Mouse (Mus musculus) midbrain, embryonic 14.5 days (tissue): ENCODE measurements around the gene Lemd1. TPM values are rescaled to one million over a fixed set of nuclear protein-coding genes. Genes with fewer than 3 reads are reported as not detected.

Experiments
- ATAC-seq: fragments of 200-750 bp; cut with Nextera tagmentation; 2 replicates; pipeline ENCODE4 v1.8.0; 2017; ENCODE audit warnings: moderate number of reproducible peaks, moderate library complexity; ENCODE audit not compliant: low FRiP score, low TSS enrichment
- DNase-seq: peaks from one replicate; pipeline ENCODE4 v3.0.0-alpha.2; 2015
- H3K27ac ChIP-seq: fragments of 300-500 bp; sonication (generic); replicated peaks from 2 replicates; pipeline ENCODE4 v1.5.1; 2014; ENCODE audit warnings: mild to moderate bottlenecking, low read depth, low read length, moderate library complexity
- H3K27me3 ChIP-seq: fragments of 300-500 bp; sonication (generic); 2 replicates; pipeline ENCODE4 v1.6.1; 2014; ENCODE audit warnings: low read length, control low read depth, mixed read lengths; ENCODE audit not compliant: control insufficient read depth, insufficient read depth
- H3K36me3 ChIP-seq: fragments of 300-500 bp; sonication (generic); 2 replicates; pipeline ENCODE4 v1.6.1; 2014; ENCODE audit warnings: low read length, control low read depth; ENCODE audit not compliant: control insufficient read depth, insufficient read depth
- H3K4me1 ChIP-seq: fragments of 300-500 bp; sonication (generic); 2 replicates; pipeline ENCODE4 v1.6.1; 2014; ENCODE audit warnings: mild to moderate bottlenecking, antibody characterized with exemption, low read length, control low read depth; ENCODE audit not compliant: control insufficient read depth, insufficient read depth
- H3K4me2 ChIP-seq: fragments of 300-500 bp; sonication (generic); 2 replicates; pipeline ENCODE4 v1.6.1; 2014; ENCODE audit warnings: mild to moderate bottlenecking, low read length, moderate library complexity
- H3K4me3 ChIP-seq: fragments of 300-500 bp; sonication (generic); replicated peaks from 2 replicates; pipeline ENCODE4 v1.5.1; 2014; ENCODE audit warnings: low read depth, low read length
- H3K9ac ChIP-seq: fragments of 300-500 bp; sonication (generic); replicated peaks from 2 replicates; pipeline ENCODE4 v1.6.1; 2014; ENCODE audit warnings: mild to moderate bottlenecking, low read length, moderate library complexity
- H3K9me3 ChIP-seq: fragments of 300-500 bp; sonication (generic); 2 replicates; pipeline ENCODE4 v1.6.1; 2016; ENCODE audit warnings: low read length, control low read depth, mixed read lengths; ENCODE audit not compliant: control insufficient read depth
- WGBS: fragments of 180-500 bp; shearing (Covaris S2); extraction: QIAGEN DNeasy Blood & Tissue Kit; methylation state at CpG from one replicate; pipeline ENCODE4 v1.1.7; 2014; 5-methylcytosine and 5-hydroxymethylcytosine counted together
- polyA plus RNA-seq: library from polyadenylated mRNA; unstranded; fragments of >200 nt; fragmentation: Nextera tagmentation; extraction: Ambion mirVana; gene quantifications from 2 replicates; pipeline ENCODE4 v1.2.1, GENCODE M21; 2014

Gene Lemd1
- polyA plus RNA-seq, 1 experiment from 2014 or later, result 23.2 TPM

DNA sequence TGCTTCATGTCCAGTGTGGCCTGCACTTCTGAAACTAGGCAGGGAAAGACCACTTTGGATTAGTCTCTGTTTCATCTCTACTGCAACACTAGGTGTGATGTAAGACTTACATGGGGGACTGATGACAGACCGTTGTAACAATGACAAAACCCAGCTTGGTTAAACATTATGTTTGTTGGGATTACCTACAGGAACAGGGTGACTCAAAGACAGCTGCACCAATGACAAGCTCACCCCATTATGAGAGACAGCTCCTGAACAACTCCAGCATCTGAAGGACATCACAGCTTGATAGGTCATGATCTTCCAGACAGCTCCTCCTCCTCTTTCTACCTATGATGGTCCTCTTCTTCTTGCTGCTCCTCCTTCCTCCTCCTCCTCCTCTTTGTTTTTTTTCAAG lies 69.1 kb downstream of the Lemd1 start:
- H3K36me3 ChIP-seq, result peaks cover 13% of the 10 kb centered on the region; the same call in 1 of the 2 replicates
- ATAC-seq, result no peak

DNA sequence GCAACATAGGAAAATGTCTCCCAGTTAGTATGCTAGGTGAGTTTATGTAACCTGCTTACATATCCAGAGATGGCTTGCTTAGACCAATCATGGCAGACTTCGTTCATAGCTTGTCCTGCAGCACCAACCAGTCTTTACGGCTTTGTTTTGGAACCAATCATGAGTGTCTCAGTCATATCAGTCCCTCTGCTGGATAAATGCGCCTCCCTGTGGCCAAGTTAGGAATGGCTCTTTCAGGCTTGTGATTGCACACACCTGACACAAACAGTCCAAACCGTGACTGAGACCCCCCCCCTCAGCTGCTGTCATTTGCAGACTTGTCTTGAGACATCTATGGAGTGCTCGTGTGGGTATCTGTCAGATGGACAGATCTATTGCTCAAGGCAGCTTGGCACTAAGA lies 69.8 kb downstream of the Lemd1 start:
- Histone ChIP-seq H3K27me3 (no peaks in the 10 kb centered on the region), H3K27ac (no peak overlapping the region), H3K4me2 (no peak overlapping the region), H3K9me3 (no peaks in the 10 kb centered on the region), H3K4me1 (no peaks in the 10 kb centered on the region), H3K36me3 (peaks cover 13% of the 10 kb centered on the region; the same call in 1 of the 2 replicates), H3K4me3 (no peak overlapping the region), H3K9ac (no peak overlapping the region)
- ATAC-seq (no peak), DNase-seq (no peak)
- WGBS, result 73% methylated on average over 5 of the region's 5 CpGs

More for the DNA sequence above, 69.1 kb downstream of the Lemd1 start:
- Histone ChIP-seq H3K4me2 (no peak overlapping the region), H3K27ac (no peak overlapping the region), H3K4me1 (no peaks in the 10 kb centered on the region), H3K9me3 (no peaks in the 10 kb centered on the region), H3K9ac (no peak overlapping the region), H3K27me3 (no peaks in the 10 kb centered on the region), H3K4me3 (no peak overlapping the region)
- 95% methylated on average over 1 of the region's 1 CpGs for WGBS
- DNase-seq, result no peak

DNA sequence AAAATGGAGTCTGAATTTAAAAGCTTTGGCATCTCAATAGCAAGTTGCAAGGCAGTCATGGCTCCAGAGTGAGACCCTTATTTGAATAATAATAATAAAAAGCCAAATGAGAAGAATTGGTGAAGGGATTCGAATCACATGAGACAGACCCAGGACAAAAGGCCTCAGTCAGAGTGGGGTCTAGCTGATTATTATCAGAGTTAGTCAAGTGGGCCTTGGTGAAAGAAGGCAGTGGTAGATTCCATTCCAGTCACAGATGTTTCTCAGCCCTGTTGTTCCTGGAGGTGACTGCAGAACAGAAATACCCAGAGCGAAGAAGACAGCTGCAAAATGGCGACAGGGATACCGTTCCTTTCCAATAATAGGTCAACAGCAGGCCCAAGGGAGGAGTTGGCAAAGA lies 72.4 kb downstream of the Lemd1 start:
- no peak for ATAC-seq
- 77% methylated on average over 4 of the region's 4 CpGs for WGBS

DNA sequence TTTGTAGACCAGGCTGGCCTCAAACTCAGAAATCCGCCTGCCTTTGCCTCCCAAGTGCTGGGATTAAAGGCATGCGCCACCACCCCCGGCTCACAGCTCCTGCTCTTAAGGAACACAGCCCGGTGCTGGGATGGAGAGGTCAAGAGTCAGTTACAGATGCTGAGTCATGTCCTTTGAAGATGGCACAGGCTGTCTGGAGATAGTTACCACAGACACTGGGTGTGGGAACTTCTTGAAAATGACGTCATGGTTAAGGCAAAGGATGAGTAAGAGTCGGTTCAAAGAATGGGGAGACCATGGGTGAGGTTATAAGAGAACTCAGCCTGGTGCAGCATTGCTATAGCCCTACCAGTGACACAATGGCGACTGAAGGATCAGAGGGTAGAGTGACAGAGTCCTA lies 73.3 kb downstream of the Lemd1 start:
- no peak overlapping the region for H3K4me2 ChIP-seq
- H3K27me3 ChIP-seq, result no peaks in the 10 kb centered on the region
- ATAC-seq (no peak), DNase-seq (no peak)
- H3K36me3 ChIP-seq, result no peaks in the 10 kb centered on the region
- WGBS, result 75% methylated on average over 7 of the region's 7 CpGs
- no peak overlapping the region for H3K4me3 ChIP-seq
- no peak overlapping the region for H3K9ac ChIP-seq
- H3K9me3 ChIP-seq, result no peaks in the 10 kb centered on the region
- no peak overlapping the region for H3K27ac ChIP-seq
- peaks cover 6% of the 10 kb centered on the region for H3K4me1 ChIP-seq

More for the DNA sequence above, 72.4 kb downstream of the Lemd1 start:
- Histone ChIP-seq H3K27ac (no peak overlapping the region), H3K9ac (no peak overlapping the region), H3K27me3 (no peaks in the 10 kb centered on the region), H3K4me1 (no peaks in the 10 kb centered on the region), H3K9me3 (no peaks in the 10 kb centered on the region), H3K4me2 (no peak overlapping the region), H3K4me3 (no peak overlapping the region), H3K36me3 (no peaks in the 10 kb centered on the region)
- no peak for DNase-seq

DNA sequence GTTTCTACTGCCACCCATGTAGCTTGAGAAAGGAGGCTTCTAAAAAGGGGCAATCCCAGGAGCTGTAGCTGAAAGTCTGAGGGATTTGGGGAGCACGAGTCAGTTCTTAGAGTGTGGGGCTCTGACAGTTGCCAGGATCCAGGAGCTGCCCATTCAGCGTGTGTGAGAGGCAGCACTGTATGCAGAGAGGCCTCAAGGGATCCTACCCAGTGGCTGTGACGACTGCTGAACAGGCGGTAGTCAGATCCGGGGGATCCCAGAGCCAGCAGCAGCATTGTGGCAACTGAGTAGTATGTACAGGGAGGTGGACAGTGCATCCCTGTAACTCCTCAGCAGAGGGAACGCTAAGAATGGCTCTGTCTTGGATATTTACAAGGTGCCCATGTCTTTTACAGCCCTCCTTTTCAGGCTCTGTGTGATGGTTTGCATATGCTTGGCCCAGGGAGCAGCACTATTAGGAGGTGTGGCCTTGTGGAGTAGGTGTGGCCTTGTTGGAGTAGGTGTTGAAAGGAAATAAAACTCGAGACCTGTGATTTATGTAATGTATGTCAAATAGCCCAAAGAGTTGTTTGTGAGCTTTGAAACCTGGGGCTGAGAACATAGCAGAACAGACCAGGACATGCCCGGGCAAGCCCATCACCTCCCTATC lies 74.1 kb downstream of the Lemd1 start:
- Histone ChIP-seq H3K4me3 (no peak overlapping the region), H3K36me3 (no peaks in the 10 kb centered on the region), H3K4me1 (peaks cover 8% of the 10 kb centered on the region), H3K27me3 (no peaks in the 10 kb centered on the region), H3K4me2 (no peak overlapping the region), H3K9me3 (no peaks in the 10 kb centered on the region), H3K27ac (no peak overlapping the region), H3K9ac (no peak overlapping the region)
- peak; percentile 35 for DNase-seq
- 65% methylated on average over 8 of the region's 8 CpGs for WGBS
- no peak for ATAC-seq

DNA sequence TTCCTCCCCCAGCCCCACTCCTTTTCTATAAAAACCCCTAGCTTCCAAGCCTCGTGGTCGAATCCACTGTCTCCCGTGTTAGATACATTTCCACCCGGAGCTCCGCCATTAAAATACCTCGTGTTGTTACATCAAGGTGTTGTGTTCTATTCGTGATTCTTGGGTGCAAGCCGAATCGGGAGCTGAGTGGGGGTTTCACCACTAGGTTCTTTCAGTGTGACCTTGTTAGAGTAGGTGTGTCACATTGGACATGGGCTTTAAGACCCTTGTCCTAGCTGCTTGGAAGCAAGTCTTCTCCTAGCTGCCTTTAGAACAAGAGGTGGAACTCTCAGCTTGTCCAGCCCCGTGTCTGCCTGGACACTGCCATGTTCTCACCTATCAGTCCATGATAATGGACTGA lies 74.7 kb downstream of the Lemd1 start:
- ATAC-seq, result no peak
- Histone ChIP-seq H3K9ac (no peak overlapping the region), H3K27me3 (no peaks in the 10 kb centered on the region), H3K4me2 (no peak overlapping the region), H3K4me3 (no peak overlapping the region), H3K27ac (no peak overlapping the region), H3K4me1 (peaks cover 8% of the 10 kb centered on the region), H3K9me3 (no peaks in the 10 kb centered on the region), H3K36me3 (no peaks in the 10 kb centered on the region)
- 94% methylated on average over 10 of the region's 10 CpGs for WGBS
- no peak for DNase-seq

DNA sequence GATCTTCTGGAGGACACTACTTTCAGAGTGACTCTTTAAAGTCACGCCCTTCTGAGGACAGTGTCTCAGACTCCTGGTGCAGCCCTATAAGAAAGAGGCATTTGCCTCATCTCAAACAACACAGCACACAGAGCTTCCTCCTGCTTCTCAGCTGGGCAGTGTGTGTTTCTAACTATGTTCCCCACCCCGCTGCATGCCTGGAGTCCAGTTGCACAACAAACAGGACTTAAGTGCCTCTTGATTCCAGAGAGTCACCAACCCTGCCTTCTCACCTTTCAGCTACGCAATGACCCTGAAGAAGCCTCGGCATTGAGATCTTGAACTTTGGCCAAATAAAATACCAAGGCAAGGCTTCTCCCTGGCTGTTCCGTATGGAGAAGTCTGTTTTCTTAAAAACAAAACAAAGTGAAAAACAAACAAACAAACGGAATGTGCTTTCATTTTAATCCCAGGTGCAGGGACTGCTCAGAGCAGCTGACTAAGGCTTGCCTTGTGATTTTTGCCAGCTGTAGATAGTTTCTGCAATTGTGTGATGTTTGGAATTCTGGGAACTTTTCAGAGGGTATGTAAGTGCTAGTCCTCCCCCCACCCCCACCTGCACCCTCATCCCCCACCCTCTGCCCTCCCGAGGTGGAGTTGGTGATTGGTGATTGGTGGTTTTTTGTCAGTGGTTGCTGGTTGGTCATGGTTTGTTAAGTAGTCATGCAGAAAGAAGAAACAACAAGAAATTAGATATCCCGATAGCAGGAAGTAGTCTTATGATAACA lies 75.7 kb downstream of the Lemd1 start:
- Histone ChIP-seq H3K4me3 (no peak overlapping the region), H3K9me3 (no peaks in the 10 kb centered on the region), H3K27ac (no peak overlapping the region), H3K27me3 (no peaks in the 10 kb centered on the region), H3K4me1 (peaks cover 8% of the 10 kb centered on the region), H3K36me3 (no peaks in the 10 kb centered on the region), H3K9ac (no peak overlapping the region), H3K4me2 (no peak overlapping the region)
- DNase-seq (no peak), ATAC-seq (no peak)
- 74% methylated on average over 8 of the region's 8 CpGs for WGBS

DNA sequence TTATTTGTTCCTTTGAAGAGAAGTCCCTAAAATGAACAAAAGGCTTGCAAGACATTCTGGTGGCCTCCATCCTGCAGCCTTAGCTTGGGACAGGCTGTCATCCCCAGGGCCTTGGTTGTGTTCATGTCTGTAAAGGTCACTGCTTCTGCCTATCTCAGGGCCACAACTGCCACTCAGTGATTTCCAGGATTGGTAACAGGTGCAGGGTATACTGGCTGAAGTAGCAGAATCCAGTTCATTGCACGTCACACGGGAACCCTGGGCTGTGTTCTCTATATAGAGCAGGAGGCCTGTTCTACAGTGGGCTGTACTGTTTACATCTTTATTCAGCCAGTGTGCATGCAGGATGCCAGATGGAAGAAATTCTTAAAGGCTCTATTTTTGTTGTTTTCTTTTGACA lies 76.7 kb downstream of the Lemd1 start:
- Histone ChIP-seq H3K27me3 (no peaks in the 10 kb centered on the region), H3K9ac (no peak overlapping the region), H3K36me3 (no peaks in the 10 kb centered on the region), H3K4me1 (peaks cover 8% of the 10 kb centered on the region), H3K27ac (no peak overlapping the region), H3K9me3 (no peaks in the 10 kb centered on the region), H3K4me3 (no peak overlapping the region), H3K4me2 (no peak overlapping the region)
- WGBS, result 72% methylated on average over 2 of the region's 2 CpGs
- DNase-seq, result no peak
- ATAC-seq, result no peak
